In genomic region chr2:174077004-174077695, GRCm38 (mm10) we compare ENCODE assay signal across 8 mouse cellular contexts. TPM values are rescaled to one million over a fixed set of nuclear protein-coding genes. Genes with fewer than 3 reads are reported as not detected.
DNase-seq lines count a peak whose midpoint lies in the region; ATAC-seq and TF ChIP-seq lines count a peak whose summit lies in the region.

No protein-coding gene starts in this region.

- H3K9me3 ChIP-seq in embryonic facial prominence, embryonic 12.5 days, result no peaks in the 10 kb centered on the region
- H3K9me3 ChIP-seq in neural tube, embryonic 13.5 days, result no peaks in the 10 kb centered on the region

- intact Hi-C loops in gastrocnemius, postnatal 14 days (cut with DNase I; ENCODE audit: low total_unique reads), result no loop called here

- DNase-seq in adrenal gland, postnatal 14 days, result peak; percentile 45
- no peak for DNase-seq in adrenal gland, adult 18-20 months (ENCODE audit: low spot score in 2 of 2)
- peak; percentile 60 for DNase-seq in NIH3T3 (ENCODE audit: low read depth)
- DNase-seq in induced T-regulatory cell, adult 2 months (ENCODE audit: low read depth), result peak; percentile 80
- DNase-seq in lung, adult 2 months, result peak; percentile 9
- no peak for DNase-seq in gastrocnemius, postnatal 14 days

- H3K36me3 ChIP-seq in embryonic facial prominence, embryonic 12.5 days, result no peaks in the 10 kb centered on the region
- H3K36me3 ChIP-seq in neural tube, embryonic 13.5 days, result no peaks in the 10 kb centered on the region

- H3K4me3 ChIP-seq in embryonic facial prominence, embryonic 12.5 days, result peak overlapping the region; percentile 85
- peak overlapping the region; percentile 72 for H3K4me3 ChIP-seq in lung, adult 2 months (replicated peaks; ENCODE audit: extremely low read depth, low read depth, low read length)
- peak overlapping the region; percentile 73 for H3K4me3 ChIP-seq in neural tube, embryonic 13.5 days

- H3K27me3 ChIP-seq in embryonic facial prominence, embryonic 12.5 days, result no peaks in the 10 kb centered on the region
- H3K27me3 ChIP-seq in neural tube, embryonic 13.5 days, result no peaks in the 10 kb centered on the region

- WGBS in embryonic facial prominence, embryonic 12.5 days, result 0% methylated on average over 19 of the region's 19 CpGs
- WGBS in lung, adult 2 months, result 1% methylated on average over 19 of the region's 19 CpGs
- under 1% methylated on average over 19 of the region's 19 CpGs for WGBS in neural tube, embryonic 13.5 days

- H3K9ac ChIP-seq in embryonic facial prominence, embryonic 12.5 days, result peak overlapping the region; percentile 86
- peak overlapping the region; percentile 80 for H3K9ac ChIP-seq in neural tube, embryonic 13.5 days

- peak overlapping the region; percentile 88 for H3K4me2 ChIP-seq in embryonic facial prominence, embryonic 12.5 days (replicated peaks)
- peak overlapping the region; percentile 92 for H3K4me2 ChIP-seq in neural tube, embryonic 13.5 days

- TF ChIP-seq CTCF in lung, adult 2 months (IDR thresholded peaks at IDR 0.05; ENCODE audit: insufficient read depth, low read length), result no peak

- peaks cover 23% of the 10 kb centered on the region for H3K4me1 ChIP-seq in embryonic facial prominence, embryonic 12.5 days
- peaks cover 11% of the 10 kb centered on the region for H3K4me1 ChIP-seq in lung, adult 2 months (ENCODE audit: control insufficient read depth, insufficient read depth, low read length)
- peaks cover 79% of the 10 kb centered on the region for H3K4me1 ChIP-seq in neural tube, embryonic 13.5 days (replicated peaks)

- peak overlapping the region; percentile 96 for H3K27ac ChIP-seq in embryonic facial prominence, embryonic 12.5 days
- peak overlapping the region; percentile 92 for H3K27ac ChIP-seq in neural tube, embryonic 13.5 days (replicated peaks)

- ATAC-seq in embryonic facial prominence, embryonic 12.5 days (ENCODE audit: insufficient number of reproducible peaks, insufficient read depth, low FRiP score, low TSS enrichment), result no peak
- no peak for ATAC-seq in neural tube, embryonic 13.5 days (ENCODE audit: low read depth)

- no peak for TF ChIP-seq POLR2A in lung, adult 2 months (IDR thresholded peaks at IDR 0.05; ENCODE audit: borderline replicate concordance, extremely low read depth, low read depth, low read length)

RNA-seq across cellular contexts. Expression of gene Stx16, which starts 1.0 kb away (rescaled TPM):
- 33.8 and 37.5 TPM in 2 replicates for total RNA-seq in adrenal gland, postnatal 14 days (2021)
- 10 to 100 TPM; 34.2 to 44.8 TPM for total RNA-seq in adrenal gland, adult 18-20 months (2021)
- polyA plus RNA-seq in embryonic facial prominence, embryonic 12.5 days (2016; fragmentation: Nextera tagmentation; extraction: Ambion mirVana), result 12.9 and 13.4 TPM in 2 replicates
- 35.0 and 43.1 TPM in 2 replicates for polyA plus RNA-seq in lung, adult 2 months (2012; rRNA removed)
- 10.6 and 11.6 TPM in 2 replicates for polyA plus RNA-seq in neural tube, embryonic 13.5 days (2015; fragmentation: Nextera tagmentation; extraction: Ambion mirVana)
- total RNA-seq in gastrocnemius, postnatal 14 days (2021), result 10 to 100 TPM; 22.1 to 26.1 TPM

RNA-seq across cellular contexts. Expression of gene Npepl1, which starts 33.0 kb away (rescaled TPM):
- total RNA-seq in adrenal gland, postnatal 14 days (2021), result 65.4 and 71.0 TPM in 2 replicates
- total RNA-seq in adrenal gland, adult 18-20 months (2021), result 10 to 100 TPM; 56.1 to 60.8 TPM
- polyA plus RNA-seq in embryonic facial prominence, embryonic 12.5 days (2016; fragmentation: Nextera tagmentation; extraction: Ambion mirVana), result 51.3 and 52.4 TPM in 2 replicates
- 116 and 117 TPM in 2 replicates for polyA plus RNA-seq in lung, adult 2 months (2012; rRNA removed)
- 18.0 and 18.1 TPM in 2 replicates for polyA plus RNA-seq in neural tube, embryonic 13.5 days (2015; fragmentation: Nextera tagmentation; extraction: Ambion mirVana)
- 10 to 100 TPM; 45.6 to 45.9 TPM for total RNA-seq in gastrocnemius, postnatal 14 days (2021)

Comparison
In these comparisons a context has a peak if more than half of its experiments do, and no peak if none do; other contexts are left out.
1. DNase-seq: peak in adrenal gland, postnatal 14 days (single experiment), NIH3T3 (single experiment), induced T-regulatory cell, adult 2 months (single experiment) and lung, adult 2 months (single experiment); none in adrenal gland, adult 18-20 months (0 of 2) and gastrocnemius, postnatal 14 days (single experiment).
2. Peak in every context shown above with its lines, with median percentiles within 50 percentile points of each other: H3K4me3 ChIP-seq.